Mouse (Mus musculus): ENCODE measurements around the gene Dgkk. TPM values are rescaled to one million over a fixed set of nuclear protein-coding genes. Genes with fewer than 3 reads are reported as not detected.
"Not testable (repeated sequence)": the region's sequence is repeated elsewhere in the genome, so short reads cannot be mapped to it uniquely, and the experiment has no call there.

The Dgkk gene
- not detected in 2 replicates for total RNA-seq (2014; fragmentation: Nextera tagmentation)
- not detected in 2 replicates for total RNA-seq (2017)

DNA sequence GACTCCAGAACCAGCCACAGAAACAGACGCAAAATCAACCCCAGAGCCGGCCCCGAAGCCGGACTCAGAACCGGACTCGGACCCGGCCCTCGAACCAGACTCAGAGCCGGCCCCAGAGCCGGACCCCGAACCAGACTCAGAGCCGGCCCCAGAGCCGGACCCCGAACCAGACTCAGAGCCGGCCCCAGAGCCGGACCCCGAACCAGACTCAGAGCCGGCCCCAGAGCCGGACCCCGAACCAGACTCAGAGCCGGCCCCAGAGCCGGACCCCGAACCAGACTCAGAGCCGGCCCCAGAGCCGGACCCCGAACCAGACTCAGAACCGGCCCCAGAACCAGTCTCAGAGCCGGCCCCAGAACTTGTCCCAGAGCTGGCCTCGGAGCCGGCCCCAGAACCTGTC, at the start of gene Dgkk:
TSS of gene Dgkk (plus strand) at position 301 of the 400 bp plus-strand sequence.
- not testable (repeated sequence) for ATAC-seq (replicated peaks; ENCODE audit: low FRiP score, low TSS enrichment, poor library complexity, severe bottlenecking)

DNA sequence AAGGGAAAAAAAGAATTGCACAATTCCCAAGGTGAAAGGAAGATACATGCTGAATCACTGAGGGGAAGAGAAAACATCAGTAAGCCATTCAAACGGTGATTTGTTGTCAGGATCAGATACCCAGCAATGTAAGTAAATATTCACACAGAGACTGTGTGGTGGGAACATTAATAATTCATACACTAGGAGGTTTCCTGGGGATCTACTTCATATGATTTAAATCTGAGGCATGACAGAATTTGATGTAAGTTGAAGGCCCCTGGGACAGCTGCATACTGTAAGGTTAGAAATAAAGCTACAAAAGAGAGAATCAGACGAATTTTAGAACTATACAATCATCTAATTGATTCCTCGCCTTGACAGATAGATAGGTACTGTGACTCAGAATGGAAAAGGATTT, 45.1 kb upstream of the Dgkk start:
- ATAC-seq (replicated peaks; ENCODE audit: low FRiP score, low TSS enrichment, poor library complexity, severe bottlenecking) = no peak

DNA sequence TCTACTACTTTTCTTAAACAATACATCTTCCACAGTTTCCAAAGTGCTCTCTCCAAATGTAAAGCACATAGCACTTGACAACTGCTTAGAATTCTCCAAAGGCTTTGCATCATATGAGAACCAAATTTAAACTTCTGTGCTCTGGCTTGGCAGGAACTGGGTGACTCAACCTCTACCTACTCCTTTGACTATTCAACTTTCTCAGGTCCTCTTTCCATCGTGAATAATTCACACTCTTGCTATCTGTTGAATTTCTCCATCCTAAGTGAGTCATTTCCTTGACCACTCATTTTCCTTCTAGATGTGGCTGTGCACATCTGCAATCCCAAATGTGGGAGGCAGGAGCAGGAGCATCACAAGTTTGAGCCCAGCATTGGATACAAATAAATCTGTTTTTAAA, 28.4 kb upstream of the Dgkk start:
- no peak for ATAC-seq (replicated peaks; ENCODE audit: low FRiP score, low TSS enrichment, poor library complexity, severe bottlenecking)

DNA sequence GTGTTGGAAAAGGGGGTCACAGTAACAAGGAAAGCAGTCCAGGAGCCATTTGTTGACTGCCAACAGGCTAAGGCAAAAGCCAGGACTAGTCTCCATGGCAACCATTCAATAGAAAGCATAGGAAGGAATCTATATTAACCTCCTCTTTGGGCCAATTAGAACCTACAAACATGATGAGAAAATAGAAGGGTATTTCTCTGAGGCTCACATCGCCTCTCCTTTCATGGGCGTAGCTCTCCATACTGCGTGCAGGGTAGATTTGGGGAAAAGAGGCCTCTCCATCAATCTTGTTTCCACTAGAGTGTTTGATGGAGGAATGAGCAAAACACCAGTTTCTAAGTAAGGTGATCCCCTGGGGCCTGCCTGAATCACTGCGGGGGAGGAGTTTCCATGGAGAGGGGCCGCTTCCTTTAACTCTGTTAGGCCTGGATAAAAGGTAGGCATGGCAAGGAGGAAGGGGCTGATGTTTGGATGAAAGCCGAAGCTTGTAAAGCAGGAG, 27.5 kb upstream of the Dgkk start:
- no peak for ATAC-seq (replicated peaks; ENCODE audit: low FRiP score, low TSS enrichment, poor library complexity, severe bottlenecking)

DNA sequence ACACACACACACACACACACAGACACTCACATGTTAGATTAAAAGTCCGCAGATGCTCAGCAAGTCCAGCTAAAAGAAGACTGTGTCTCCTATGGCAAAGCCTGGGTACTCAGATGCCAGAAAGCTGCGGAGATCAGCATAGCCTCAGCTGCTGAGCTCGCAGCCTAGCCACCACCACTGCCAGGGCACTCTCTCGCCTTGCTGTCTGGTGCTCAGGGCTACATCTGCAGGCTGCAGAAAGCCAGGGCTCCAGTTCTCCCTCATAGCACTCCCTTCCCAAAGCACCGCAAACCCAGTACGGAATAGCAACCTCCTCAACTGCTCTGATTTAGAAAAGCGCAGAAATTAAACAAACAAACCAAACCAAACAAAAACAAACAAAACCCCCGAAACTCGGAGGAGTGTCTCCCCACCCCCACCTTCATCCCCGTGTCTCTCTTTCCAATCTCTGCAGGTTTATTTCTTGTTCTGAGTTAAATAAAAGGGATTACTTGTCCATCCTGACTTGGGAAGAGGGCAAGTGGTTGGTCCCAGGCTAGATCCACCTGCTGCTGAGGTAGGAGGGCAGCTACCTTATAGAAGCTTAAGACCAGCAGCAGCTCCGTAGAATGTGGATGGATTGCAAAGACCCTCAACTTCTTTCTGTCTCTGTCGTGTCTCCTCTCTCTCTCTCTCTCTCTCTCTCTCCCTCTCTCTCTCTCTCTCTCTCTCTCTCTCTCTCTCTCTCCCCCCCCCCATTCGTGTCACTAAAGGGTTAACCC, 1.4 kb upstream of the Dgkk start:
- ATAC-seq (replicated peaks; ENCODE audit: low FRiP score, low TSS enrichment, poor library complexity, severe bottlenecking) = no peak

DNA sequence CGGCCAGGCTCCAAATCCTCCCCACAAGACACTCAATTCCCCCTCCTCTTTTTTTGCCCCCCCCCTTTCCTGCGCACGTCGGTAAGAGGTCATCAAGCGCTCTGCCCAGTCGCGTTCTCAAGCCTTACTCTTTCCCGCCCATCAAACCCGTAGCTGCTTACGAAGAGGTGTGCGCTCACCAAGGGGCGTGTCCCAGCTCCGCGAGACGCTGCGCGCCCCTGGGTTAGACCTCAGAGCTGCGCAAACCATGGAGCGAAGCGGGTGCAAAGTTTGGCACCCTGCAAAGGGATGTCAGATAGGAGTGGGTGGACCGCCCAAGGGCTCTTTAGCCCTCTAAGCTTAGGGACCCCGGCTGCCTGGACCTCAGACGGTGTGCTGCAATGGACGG, 862 bp upstream of the Dgkk start:
- ATAC-seq (replicated peaks; ENCODE audit: low FRiP score, low TSS enrichment, poor library complexity, severe bottlenecking) = no peak

DNA sequence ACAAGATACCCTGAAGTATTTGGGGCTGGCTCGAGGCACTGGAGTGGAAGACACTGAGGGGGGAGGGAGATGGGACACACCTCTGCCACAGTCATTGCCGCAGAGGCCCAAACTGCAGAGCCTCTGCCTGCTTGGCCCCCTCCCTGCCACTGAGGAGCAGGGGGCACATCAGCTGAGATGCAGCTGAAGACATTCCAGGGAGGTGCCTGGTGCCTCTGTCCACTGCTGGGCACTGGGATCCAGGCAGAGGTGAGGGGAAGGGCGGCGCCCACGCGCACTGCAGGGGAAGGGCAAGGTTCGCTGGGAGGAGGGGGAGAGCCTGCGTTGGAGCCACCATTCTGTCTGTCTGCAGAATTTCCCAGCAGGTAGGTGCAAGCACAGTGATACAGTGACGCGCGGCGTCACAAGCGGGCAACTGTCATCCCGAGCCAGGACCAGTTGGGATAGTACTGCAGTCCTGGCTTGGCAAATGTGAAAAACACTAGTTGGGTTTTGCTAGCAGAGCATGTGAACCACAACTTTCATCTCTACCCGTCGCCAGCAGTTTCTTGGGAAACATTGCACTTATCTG, 948 bp downstream of the Dgkk start:
- ATAC-seq (replicated peaks; ENCODE audit: low FRiP score, low TSS enrichment, poor library complexity, severe bottlenecking) = no peak

DNA sequence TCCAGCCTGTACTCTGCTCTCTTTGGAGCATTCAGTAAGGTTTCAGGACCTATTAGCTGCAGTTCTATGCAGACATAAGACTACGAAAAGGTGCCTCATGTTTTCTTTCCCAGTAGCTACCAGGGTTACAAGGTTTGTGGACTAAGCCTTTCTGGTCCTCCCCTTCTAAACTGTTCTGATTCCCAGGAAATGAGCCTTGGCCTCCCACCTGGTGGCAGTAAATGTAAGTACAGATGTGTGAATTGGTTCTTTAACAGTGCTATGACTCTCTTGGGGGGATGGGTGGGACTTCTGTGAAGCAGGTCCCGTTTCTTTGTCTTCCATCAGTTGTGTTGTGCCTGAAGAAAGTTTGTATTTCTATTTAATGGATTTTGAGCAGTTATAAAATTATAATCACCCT, 53.4 kb downstream of the Dgkk start:
- ATAC-seq (replicated peaks; ENCODE audit: low FRiP score, low TSS enrichment, poor library complexity, severe bottlenecking) = no peak

DNA sequence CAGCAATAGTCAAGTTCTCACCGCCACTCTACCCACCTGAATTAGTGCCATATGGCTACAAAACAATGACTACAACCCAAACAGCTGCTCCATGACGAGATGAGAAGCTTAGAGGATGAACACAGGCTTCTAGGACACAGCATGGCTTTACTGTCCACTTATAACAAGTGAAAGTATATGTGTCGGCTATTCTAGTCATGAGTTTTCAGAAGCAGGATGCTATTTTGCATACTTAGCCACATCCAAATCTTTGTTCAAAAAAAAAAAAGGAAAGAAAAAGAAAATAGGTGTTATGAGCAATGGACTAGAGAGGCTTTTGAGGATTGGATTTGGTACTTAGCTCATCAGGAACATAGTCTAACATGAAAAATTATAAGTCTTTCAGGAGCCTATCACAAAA, 74.4 kb downstream of the Dgkk start:
- no peak for ATAC-seq (replicated peaks; ENCODE audit: low FRiP score, low TSS enrichment, poor library complexity, severe bottlenecking)

DNA sequence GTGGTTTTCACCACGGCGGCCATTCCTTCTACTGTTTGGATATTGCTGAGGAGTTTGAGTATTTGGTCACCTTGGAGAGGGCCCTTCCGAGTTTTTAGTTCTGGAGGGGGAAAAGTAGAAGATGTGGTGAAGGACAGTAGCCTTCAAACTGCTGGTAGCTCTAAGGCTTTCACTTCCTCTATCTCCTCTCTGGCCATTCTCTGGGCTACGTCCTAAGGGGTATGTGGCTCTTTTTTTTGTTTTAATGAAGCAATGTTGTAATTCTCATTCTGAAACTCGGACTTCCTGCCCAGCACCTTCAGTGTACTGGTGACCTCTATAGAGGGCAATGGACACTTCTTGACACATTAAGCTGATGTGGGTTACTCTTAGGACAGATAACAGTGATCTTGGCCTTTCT, 75.0 kb downstream of the Dgkk start:
- ATAC-seq (replicated peaks; ENCODE audit: low FRiP score, low TSS enrichment, poor library complexity, severe bottlenecking) = no peak

DNA sequence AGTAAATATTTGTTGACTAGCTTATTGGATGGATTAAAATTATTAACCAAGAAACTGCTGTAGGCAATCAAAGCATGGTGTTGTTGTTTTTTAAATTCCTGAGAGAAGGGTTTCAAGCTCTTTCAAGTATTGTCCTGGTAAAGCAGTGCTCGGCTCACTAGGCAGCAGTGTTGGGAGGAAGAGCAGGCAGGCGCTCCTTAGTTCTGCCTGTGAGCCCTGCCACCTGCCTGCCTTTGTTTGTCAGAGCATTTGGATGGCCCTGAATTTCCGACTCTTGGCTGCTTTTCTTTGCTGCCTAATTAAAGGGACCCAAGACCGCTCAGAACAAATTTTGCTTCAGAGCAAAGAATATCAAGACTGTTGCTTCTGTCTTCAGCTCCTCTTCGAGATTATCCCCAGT, 114.8 kb downstream of the Dgkk start:
- ATAC-seq (replicated peaks; ENCODE audit: low FRiP score, low TSS enrichment, poor library complexity, severe bottlenecking) = no peak

DNA sequence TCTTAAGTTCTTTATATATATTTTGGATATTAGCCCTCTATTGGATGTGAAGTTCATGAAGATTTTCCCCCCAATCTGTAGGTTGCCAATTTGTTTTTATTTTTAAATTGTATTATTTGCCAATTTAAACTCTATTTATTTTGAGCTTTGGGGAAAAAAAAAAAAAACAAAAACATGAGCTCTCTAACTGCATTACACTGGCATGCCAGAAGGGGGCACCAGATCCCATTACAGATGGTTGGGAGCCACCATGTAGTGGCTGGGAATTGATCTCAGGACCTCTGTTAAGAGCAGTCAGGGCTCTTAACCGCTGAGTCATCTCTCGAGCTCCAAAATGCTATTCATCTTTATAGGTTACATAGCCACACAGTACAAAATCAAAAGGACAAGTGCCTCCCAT, 131.9 kb downstream of the Dgkk start:
- no peak for ATAC-seq (replicated peaks; ENCODE audit: low FRiP score, low TSS enrichment, poor library complexity, severe bottlenecking)

DNA sequence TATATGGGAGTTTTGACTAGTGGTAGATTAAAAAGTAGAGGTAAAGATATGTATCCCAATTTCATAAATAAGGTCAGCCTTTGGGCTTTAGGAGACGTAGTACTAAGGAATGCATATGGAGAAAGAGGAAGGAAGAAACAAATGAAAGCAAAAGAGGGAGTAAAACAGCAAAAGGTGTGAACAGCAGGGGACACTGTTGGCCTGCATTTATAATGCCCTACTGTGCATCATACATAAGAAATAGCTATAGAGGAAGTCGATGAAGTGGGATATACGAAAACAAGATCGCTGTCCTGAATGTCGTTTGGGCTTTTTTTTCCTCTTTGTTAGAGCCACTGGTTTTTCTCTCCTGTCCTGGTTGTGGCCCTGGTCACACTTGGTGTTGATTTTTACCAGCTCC, 143.1 kb downstream of the Dgkk start:
- ATAC-seq (replicated peaks; ENCODE audit: low FRiP score, low TSS enrichment, poor library complexity, severe bottlenecking) = no peak

DNA sequence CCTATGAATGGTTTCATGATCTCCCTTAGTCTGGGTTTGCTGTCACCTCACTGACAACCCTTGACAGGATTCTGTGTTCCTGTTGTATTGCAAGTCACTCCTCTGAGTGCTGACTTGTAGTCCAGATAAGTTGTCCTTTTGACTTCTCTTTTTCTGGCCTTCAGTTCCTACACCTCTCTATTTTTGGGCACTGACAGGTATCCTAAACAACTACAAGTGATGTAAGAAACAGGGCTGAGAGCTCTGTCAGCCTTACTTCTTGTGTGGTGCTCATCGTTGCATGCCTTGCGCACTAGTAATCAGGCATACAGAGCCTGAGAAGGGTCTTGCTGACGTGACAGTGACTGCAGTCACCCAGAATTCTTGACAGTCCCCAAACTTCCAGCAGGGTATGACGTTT, 147.1 kb downstream of the Dgkk start:
- ATAC-seq (replicated peaks; ENCODE audit: low FRiP score, low TSS enrichment, poor library complexity, severe bottlenecking) = no peak

DNA sequence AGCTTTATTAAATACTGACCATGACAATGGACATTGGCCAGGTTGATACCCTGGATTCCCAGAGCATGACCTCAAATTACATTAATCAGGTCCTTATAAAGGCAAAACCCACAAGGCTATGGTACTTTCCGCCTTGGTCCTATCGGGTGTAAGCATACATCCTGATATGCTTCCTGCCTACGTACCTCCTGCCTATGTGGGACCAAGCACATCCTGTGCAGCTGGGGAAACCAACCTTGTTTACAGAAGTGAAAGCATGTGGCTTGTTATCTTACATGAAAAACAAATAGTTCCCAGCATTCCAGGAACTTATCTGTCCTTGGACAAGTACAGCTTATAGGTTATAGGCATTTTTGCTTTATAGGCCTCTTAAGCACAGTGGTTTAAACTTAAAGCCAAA, 189.5 kb downstream of the Dgkk start:
- ATAC-seq (replicated peaks; ENCODE audit: low FRiP score, low TSS enrichment, poor library complexity, severe bottlenecking) = no peak

DNA sequence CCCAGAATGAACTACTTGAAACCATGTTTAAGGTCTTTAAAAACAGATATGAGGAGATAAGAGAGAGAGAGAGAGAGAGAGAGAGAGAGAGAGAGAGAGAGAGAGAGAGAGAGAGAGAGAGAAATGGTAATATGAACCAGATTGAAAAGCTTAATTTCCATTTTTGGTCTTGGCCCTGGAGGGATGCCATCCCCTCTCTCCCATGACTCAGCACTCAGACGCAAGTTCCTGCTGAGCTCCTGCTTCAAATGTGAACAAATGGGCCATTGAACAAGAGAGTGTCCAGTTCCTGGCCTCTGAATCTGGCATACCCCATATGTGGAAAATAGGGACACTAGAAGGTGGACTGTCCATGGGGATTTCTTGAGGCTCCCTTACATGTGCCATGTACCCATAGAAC, 192.8 kb downstream of the Dgkk start:
- no peak for ATAC-seq (replicated peaks; ENCODE audit: low FRiP score, low TSS enrichment, poor library complexity, severe bottlenecking)

DNA sequence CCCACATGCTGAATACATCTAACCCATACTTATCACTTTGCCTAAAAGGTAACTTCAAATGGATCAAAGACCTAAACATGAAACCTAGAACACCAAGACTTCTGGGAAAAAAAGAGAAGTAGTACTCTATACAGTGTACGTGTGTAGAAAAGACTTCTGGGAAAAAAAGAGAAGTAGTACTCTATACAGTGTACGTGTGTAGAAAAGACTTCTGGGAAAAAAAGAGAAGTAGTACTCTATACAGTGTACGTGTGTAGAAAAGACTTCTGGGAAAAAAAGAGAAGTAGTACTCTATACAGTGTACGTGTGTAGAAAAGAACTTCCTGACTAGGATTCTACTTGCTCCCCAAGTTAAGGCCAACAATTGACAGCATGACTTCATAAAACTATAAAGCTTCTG, 204.8 kb downstream of the Dgkk start:
- ATAC-seq (replicated peaks; ENCODE audit: low FRiP score, low TSS enrichment, poor library complexity, severe bottlenecking) = not testable (repeated sequence)

Data from megakaryocyte-erythroid progenitor cell, adult 5-6 weeks (primary cell).